Mouse (Mus musculus): Measurements from ENCODE around the gene Edem2. TPM values are rescaled to one million over a fixed set of nuclear protein-coding genes. Genes with fewer than 3 reads are reported as not detected.

Gene Edem2
- 39.9 TPM in 2 replicates for polyA plus RNA-seq (2014; fragmentation: Nextera tagmentation; extraction: Ambion mirVana)

DNA sequence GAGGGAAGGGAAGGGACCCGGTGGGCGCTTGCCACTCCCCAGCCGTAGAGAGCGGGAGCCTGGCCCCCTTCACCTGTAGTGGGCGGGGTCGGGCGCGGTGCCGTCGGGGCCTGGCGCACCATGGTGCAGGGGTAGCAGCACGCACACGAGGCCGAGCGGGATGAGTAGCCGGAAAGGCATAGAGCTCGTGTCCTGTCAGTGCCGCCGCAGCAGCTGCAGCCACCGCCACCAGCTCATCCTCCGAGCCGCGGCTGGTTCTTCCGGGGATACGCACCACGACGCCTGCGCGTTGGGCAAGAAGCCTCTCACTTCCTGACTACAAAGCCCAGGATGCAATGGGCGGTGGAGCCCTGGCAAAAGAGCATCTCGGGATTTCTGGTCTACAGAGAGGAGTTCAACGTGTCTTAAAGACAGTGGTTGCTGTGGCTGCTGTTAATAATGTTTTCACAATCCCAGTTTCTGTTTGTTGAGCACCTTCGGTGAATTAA is at the start of gene Edem2:
TSS of gene Edem2 (minus strand) at position 318 of the 488 bp plus-strand sequence.
- H3K9ac ChIP-seq (ENCODE audit: low read length) = peak within 1 kb of the TSS; percentile 85
- peak within 1 kb of the TSS; percentile 97 for H3K4me2 ChIP-seq (ENCODE audit: low read length)
- no peaks in the 10 kb centered on the region for H3K27me3 ChIP-seq (replicated peaks; ENCODE audit: control insufficient read depth, insufficient read depth, low read length)
- H3K36me3 ChIP-seq (ENCODE audit: control insufficient read depth, insufficient read depth, low read length) = 0 out of 2 replicates have a peak, but pooled peaks cover 3% of the 10 kb centered on the region
- H3K4me1 ChIP-seq (ENCODE audit: control insufficient read depth, insufficient read depth, low read length) = peaks cover 8% of the 10 kb centered on the region
- WGBS = under 1% methylated on average over 33 of the region's 33 CpGs
- H3K27ac ChIP-seq (ENCODE audit: low read depth, low read length) = peak within 1 kb of the TSS; percentile 63; the same call in 1 of the 2 replicates
- ATAC-seq = peak; percentile 98
- peak within 1 kb of the TSS; percentile 81 for H3K4me3 ChIP-seq (ENCODE audit: low read depth, low read length)
- no peaks in the 10 kb centered on the region for H3K9me3 ChIP-seq (replicated peaks; ENCODE audit: control insufficient read depth, low read length)
- DNase-seq (ENCODE audit: low spot score) = peak; percentile 97

DNA sequence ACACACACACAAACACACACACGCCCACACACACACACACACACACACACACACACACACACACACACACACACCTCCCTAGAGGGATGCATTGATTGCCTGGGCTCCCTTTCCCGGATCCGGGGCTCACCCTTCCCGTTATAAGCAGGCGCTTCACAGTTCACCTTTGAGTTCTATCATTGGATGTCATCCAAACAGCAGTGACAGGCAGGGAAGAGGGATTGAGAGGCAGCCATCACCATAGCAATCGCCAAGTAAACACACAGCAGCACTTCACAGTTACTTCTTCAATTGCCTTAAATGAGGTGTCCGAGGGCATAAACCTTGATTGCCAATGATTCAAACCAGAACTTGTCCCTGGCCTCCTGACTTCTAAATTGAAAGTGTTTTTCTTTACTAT is 49.8 kb upstream of the Edem2 start:
- Histone ChIP-seq H3K27me3 (replicated peaks; ENCODE audit: control insufficient read depth, insufficient read depth, low read length) (peaks cover 6% of the 10 kb centered on the region; the same call in 1 of the 2 replicates), H3K4me3 (ENCODE audit: low read depth, low read length) (no peak overlapping the region), H3K36me3 (ENCODE audit: control insufficient read depth, insufficient read depth, low read length) (no peaks in the 10 kb centered on the region), H3K4me1 (ENCODE audit: control insufficient read depth, insufficient read depth, low read length) (peaks cover 2% of the 10 kb centered on the region; the same call in 1 of the 2 replicates), H3K9me3 (replicated peaks; ENCODE audit: control insufficient read depth, low read length) (no peaks in the 10 kb centered on the region), H3K4me2 (ENCODE audit: low read length) (no peak overlapping the region), H3K27ac (ENCODE audit: low read depth, low read length) (no peak overlapping the region), H3K9ac (ENCODE audit: low read length) (no peak overlapping the region)
- DNase-seq (ENCODE audit: low spot score) (peak; percentile 54), ATAC-seq (no peak)
- 50% methylated on average over 7 of the region's 7 CpGs for WGBS

DNA sequence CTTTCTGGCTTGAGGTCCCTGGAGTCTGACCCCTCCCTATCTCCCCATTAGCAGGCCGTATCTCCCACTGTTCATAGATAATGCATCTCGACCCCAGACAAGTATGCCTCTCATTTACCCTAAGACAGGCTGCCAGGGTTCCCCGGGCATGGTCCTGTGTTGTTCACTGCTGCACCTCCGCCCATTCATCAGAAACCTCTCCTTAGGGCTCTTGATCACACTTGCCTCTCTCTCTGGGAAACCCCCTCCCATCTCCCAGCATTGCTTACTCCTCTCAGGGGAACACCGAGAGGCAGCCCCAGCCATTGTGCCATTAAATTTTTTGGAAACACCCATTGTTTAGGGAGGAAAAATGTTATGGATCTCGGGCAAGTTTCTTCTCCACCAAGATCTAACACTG is 48.7 kb upstream of the Edem2 start:
- H3K4me2 ChIP-seq (ENCODE audit: low read length) = no peak overlapping the region

DNA sequence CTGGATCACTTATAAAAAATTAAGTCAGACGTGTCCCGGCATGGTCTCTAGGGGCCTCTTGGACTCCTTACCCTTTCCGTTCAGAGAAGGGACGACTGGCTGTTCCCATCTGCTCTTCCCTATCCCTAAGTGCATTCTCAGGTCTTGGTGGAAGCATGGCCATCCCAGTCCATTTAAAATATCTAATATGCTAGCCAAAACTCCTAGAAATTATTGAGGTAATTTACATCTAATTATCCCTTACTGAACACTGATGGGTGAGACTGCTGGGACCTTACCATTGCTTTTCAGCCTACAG is 48.4 kb upstream of the Edem2 start:
- H3K27ac ChIP-seq (ENCODE audit: low read depth, low read length) = no peak overlapping the region
- 77% methylated on average over 4 of the region's 4 CpGs for WGBS
- peaks cover 6% of the 10 kb centered on the region for H3K27me3 ChIP-seq (replicated peaks; ENCODE audit: control insufficient read depth, insufficient read depth, low read length)
- H3K9me3 ChIP-seq (replicated peaks; ENCODE audit: control insufficient read depth, low read length) = no peaks in the 10 kb centered on the region
- no peak for ATAC-seq
- no peak overlapping the region for H3K4me2 ChIP-seq (ENCODE audit: low read length)
- H3K4me1 ChIP-seq (ENCODE audit: control insufficient read depth, insufficient read depth, low read length) = peaks cover 2% of the 10 kb centered on the region; the same call in 1 of the 2 replicates
- no peak for DNase-seq (ENCODE audit: low spot score)
- no peak overlapping the region for H3K4me3 ChIP-seq (ENCODE audit: low read depth, low read length)
- no peak overlapping the region for H3K9ac ChIP-seq (ENCODE audit: low read length)
- H3K36me3 ChIP-seq (ENCODE audit: control insufficient read depth, insufficient read depth, low read length) = no peaks in the 10 kb centered on the region

More for the DNA sequence above, 48.7 kb upstream of the Edem2 start:
- no peak for DNase-seq (ENCODE audit: low spot score)
- ATAC-seq = no peak
- Histone ChIP-seq H3K9me3 (replicated peaks; ENCODE audit: control insufficient read depth, low read length) (no peaks in the 10 kb centered on the region), H3K36me3 (ENCODE audit: control insufficient read depth, insufficient read depth, low read length) (no peaks in the 10 kb centered on the region), H3K9ac (ENCODE audit: low read length) (no peak overlapping the region), H3K4me1 (ENCODE audit: control insufficient read depth, insufficient read depth, low read length) (peaks cover 2% of the 10 kb centered on the region; the same call in 1 of the 2 replicates), H3K4me3 (ENCODE audit: low read depth, low read length) (no peak overlapping the region), H3K27me3 (replicated peaks; ENCODE audit: control insufficient read depth, insufficient read depth, low read length) (peaks cover 6% of the 10 kb centered on the region), H3K27ac (ENCODE audit: low read depth, low read length) (no peak overlapping the region)
- WGBS = 64% methylated on average over 6 of the region's 6 CpGs

DNA sequence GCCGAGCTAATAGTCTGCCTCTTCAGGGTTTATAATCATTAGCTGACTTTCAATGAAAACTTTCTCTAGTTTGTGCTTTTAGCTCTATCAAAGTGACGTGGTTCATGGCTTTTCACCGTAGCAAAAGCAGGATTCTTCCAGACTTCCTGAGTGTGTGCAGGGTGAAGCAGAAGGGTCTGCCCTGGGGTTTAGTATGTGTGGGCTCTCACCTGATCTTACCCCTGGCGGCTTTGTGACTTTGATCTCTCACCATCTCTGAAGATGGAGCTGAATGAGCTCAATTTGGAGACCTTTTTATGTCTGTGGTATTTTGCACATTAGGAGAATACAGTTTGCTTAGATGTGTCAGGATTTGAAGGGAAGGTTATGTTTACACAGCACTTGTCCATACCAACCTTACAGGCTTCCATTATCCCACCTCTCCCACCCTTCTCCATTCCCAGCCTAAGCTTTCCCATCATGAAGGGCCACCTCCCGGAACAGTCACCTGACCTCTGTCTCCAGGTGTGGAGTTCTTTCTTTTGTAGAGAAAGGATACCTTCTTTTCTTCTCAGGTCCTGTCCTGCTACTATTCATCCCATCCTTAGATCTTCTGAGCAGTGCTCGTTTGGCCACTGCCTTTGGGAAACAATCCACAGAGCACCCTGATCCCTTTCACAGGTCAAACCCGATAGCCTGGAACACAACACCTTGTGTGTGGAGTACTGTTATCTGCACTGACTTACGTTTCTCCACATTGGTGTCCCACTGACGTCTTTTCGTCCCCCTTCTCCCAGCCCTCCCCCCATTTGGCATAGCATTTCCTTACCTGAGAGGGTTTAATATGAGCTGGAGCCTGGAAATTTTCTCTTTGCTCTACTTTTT is 47.8 kb upstream of the Edem2 start:
- Histone ChIP-seq H3K36me3 (ENCODE audit: control insufficient read depth, insufficient read depth, low read length) (no peaks in the 10 kb centered on the region), H3K4me1 (ENCODE audit: control insufficient read depth, insufficient read depth, low read length) (peaks cover 2% of the 10 kb centered on the region; the same call in 1 of the 2 replicates), H3K4me3 (ENCODE audit: low read depth, low read length) (no peak overlapping the region; the same call in 1 of the 2 replicates), H3K27me3 (replicated peaks; ENCODE audit: control insufficient read depth, insufficient read depth, low read length) (peaks cover 6% of the 10 kb centered on the region), H3K27ac (ENCODE audit: low read depth, low read length) (no peak overlapping the region), H3K9me3 (replicated peaks; ENCODE audit: control insufficient read depth, low read length) (no peaks in the 10 kb centered on the region), H3K4me2 (ENCODE audit: low read length) (0 out of 2 replicates have a peak overlapping the region, but pooled peaks have one; percentile 79), H3K9ac (ENCODE audit: low read length) (no peak overlapping the region)
- 71% methylated on average over 10 of the region's 10 CpGs for WGBS
- ATAC-seq (no peak), DNase-seq (ENCODE audit: low spot score) (no peak)

DNA sequence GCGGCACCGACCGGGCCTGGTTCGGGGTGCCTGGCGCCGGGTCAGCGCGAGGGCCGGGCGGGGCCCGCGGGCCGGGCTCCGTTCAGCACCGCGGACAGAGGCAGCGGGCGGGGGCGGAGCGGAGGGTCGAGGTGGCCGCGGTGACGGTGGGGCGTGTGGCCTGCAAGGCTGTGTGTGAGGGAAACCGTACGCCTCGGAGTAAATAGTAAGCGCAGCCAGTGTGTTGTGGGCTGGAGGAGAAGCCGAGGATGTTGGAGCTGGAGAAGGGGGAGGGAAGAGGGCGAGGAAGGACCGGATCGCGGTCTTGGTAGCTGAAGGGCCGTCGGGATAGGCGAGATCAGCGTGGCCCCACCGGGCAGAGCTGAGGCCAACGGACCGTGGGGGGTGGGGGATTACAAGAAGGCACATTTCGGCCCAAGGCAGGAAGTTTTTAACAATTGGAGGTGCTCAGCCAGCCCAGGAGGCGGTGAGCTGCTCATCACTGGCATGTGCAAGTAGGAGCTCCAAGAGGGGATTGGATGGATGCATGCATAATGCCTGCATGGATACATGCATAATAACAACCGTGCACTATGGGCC is 46.5 kb upstream of the Edem2 start:
- peak overlapping the region; percentile 79 for H3K4me2 ChIP-seq (ENCODE audit: low read length)
- H3K36me3 ChIP-seq (ENCODE audit: control insufficient read depth, insufficient read depth, low read length) = no peaks in the 10 kb centered on the region
- DNase-seq (ENCODE audit: low spot score) (peak; percentile 69), ATAC-seq (peak; percentile 81)
- H3K9ac ChIP-seq (ENCODE audit: low read length) = peak overlapping the region; percentile 87
- under 1% methylated on average over 43 of the region's 44 CpGs for WGBS
- H3K4me3 ChIP-seq (ENCODE audit: low read depth, low read length) = peak overlapping the region; percentile 62
- peak overlapping the region; percentile 74 for H3K27ac ChIP-seq (ENCODE audit: low read depth, low read length)
- no peaks in the 10 kb centered on the region for H3K9me3 ChIP-seq (replicated peaks; ENCODE audit: control insufficient read depth, low read length)
- peaks cover 2% of the 10 kb centered on the region; the same call in 1 of the 2 replicates for H3K4me1 ChIP-seq (ENCODE audit: control insufficient read depth, insufficient read depth, low read length)
- peaks cover 6% of the 10 kb centered on the region for H3K27me3 ChIP-seq (replicated peaks; ENCODE audit: control insufficient read depth, insufficient read depth, low read length)

DNA sequence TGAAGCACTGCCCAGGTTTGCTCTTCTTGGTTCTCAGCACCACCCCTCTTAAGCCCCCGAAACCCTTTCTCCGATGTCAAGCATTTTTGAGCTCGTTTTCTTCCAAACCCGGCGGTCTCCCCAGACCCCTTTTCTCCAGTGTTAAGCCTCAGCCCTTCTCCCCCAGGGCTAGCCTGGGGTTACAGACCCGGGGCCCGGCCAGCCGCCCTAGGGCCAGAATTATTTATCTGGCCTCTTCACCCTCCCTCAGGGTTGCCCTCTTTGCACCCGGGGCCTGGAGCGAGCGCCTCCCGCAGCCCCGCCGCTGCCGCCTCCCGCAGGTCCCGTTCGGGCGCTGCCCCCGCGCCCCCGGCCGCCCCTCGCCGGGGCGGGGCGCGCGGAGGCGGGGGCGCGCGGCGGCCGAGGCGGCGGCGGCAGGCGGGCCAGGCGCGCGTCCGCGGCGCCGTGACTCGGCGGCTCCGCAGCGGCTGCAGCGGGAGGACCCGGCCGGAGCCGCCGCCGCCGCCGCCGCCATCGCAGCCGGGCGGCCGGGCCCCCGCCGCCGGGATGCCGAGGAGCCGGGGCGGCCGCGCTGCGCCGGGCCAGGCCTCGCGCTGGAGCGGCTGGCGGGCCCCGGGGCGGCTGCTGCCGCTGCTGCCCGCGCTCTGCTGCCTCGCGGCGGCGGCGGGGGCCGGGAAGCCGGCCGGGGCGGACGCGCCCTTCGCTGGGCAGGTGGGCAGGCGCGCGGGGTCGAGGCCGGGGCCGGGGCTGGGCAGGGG is 45.8 kb upstream of the Edem2 start, which contains the start of gene Mmp24:
TSS of gene Mmp24 (plus strand) at position 416 of the 758 bp plus-strand sequence.
- H3K4me2 ChIP-seq (ENCODE audit: low read length) = peak within 1 kb of the TSS; percentile 79

DNA sequence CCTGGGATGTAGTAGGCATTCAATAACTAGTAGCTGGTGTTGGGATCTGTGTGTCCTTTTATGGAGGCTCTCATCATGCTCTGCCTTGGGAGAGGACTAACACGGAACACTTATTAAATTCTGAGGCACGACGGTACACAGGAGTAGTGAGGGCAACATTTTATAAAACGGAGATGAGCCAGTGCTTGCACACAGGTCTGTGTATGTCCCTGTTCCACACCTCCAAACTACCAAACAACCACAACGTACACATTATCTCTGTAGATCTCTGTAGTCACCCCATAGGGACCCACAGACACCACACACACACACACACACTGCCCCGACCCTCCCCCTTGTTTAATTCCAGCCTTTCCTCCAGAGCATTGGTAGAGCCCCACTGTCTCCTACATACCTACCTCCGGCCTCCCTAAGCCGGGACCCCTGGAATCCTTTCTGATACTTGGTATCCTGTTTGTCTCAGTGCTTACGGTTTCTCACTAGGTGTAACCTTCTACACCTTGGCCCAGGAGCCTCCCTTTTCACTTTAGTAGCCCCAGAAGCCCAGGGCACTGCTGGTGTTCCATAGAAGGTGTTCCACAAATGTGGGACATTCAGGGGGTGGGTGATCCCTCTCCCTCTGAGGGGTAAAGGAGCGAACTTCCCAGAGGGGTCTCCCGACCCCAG is 45.1 kb upstream of the Edem2 start:
- no peak for DNase-seq (ENCODE audit: low spot score)
- H3K27me3 ChIP-seq (replicated peaks; ENCODE audit: control insufficient read depth, insufficient read depth, low read length) = peaks cover 6% of the 10 kb centered on the region
- no peak for ATAC-seq
- H3K9ac ChIP-seq (ENCODE audit: low read length) = peak overlapping the region; percentile 87
- peaks cover 2% of the 10 kb centered on the region; the same call in 1 of the 2 replicates for H3K4me1 ChIP-seq (ENCODE audit: control insufficient read depth, insufficient read depth, low read length)
- no peaks in the 10 kb centered on the region for H3K9me3 ChIP-seq (replicated peaks; ENCODE audit: control insufficient read depth, low read length)
- 58% methylated on average over 11 of the region's 11 CpGs for WGBS
- H3K4me3 ChIP-seq (ENCODE audit: low read depth, low read length) = peak overlapping the region; percentile 42
- peak overlapping the region; percentile 79 for H3K4me2 ChIP-seq (ENCODE audit: low read length)
- no peaks in the 10 kb centered on the region for H3K36me3 ChIP-seq (ENCODE audit: control insufficient read depth, insufficient read depth, low read length)
- H3K27ac ChIP-seq (ENCODE audit: low read depth, low read length) = no peak overlapping the region

More for the DNA sequence above, 45.8 kb upstream of the Edem2 start, which contains the start of gene Mmp24:
- peak within 1 kb of the TSS; percentile 74 for H3K27ac ChIP-seq (ENCODE audit: low read depth, low read length)
- H3K27me3 ChIP-seq (replicated peaks; ENCODE audit: control insufficient read depth, insufficient read depth, low read length) = peaks cover 6% of the 10 kb centered on the region
- WGBS = 2% methylated on average over 55 of the region's 100 CpGs
- H3K9ac ChIP-seq (ENCODE audit: low read length) = peak within 1 kb of the TSS; percentile 87
- no peaks in the 10 kb centered on the region for H3K9me3 ChIP-seq (replicated peaks; ENCODE audit: control insufficient read depth, low read length)
- ATAC-seq = peak; percentile 43; the same call in 1 of the 2 replicates
- peak; percentile 31 for DNase-seq (ENCODE audit: low spot score)
- H3K4me1 ChIP-seq (ENCODE audit: control insufficient read depth, insufficient read depth, low read length) = peaks cover 2% of the 10 kb centered on the region; the same call in 1 of the 2 replicates
- H3K36me3 ChIP-seq (ENCODE audit: control insufficient read depth, insufficient read depth, low read length) = no peaks in the 10 kb centered on the region
- peak within 1 kb of the TSS; percentile 62 for H3K4me3 ChIP-seq (ENCODE audit: low read depth, low read length)
